Mouse (Mus musculus) forebrain, embryonic 10.5 days (tissue): Measurements from ENCODE around the gene Adcy3. TPM values are rescaled to one million over a fixed set of nuclear protein-coding genes. Genes with fewer than 3 reads are reported as not detected.
A peak's percentile ranks its signal among the peaks of the same experiment; 100 is the strongest.

Experiments used
- DNase-seq: peaks from one replicate; pipeline ENCODE4 v3.0.0-alpha.2; 2017; ENCODE audit warnings: low spot score; ENCODE audit errors: extremely low spot score
- H3K27ac ChIP-seq: fragments of 300-500 bp; sonication (generic); 2 replicates; pipeline ENCODE4 v1.5.1; 2016; ENCODE audit warnings: mild to moderate bottlenecking
- H3K27me3 ChIP-seq: fragments of 300-500 bp; sonication (generic); 2 replicates; pipeline ENCODE4 v1.6.1; 2016; ENCODE audit warnings: mild to moderate bottlenecking; ENCODE audit not compliant: poor library complexity, severe bottlenecking
- H3K36me3 ChIP-seq: fragments of 300-500 bp; sonication (generic); replicated peaks from 2 replicates; pipeline ENCODE4 v1.6.1; 2016; ENCODE audit warnings: mild to moderate bottlenecking, moderate library complexity
- H3K4me1 ChIP-seq: fragments of 300-500 bp; sonication (generic); 2 replicates; pipeline ENCODE4 v1.6.1; 2016
- H3K4me3 ChIP-seq: fragments of 300-500 bp; sonication (generic); 2 replicates; pipeline ENCODE4 v1.5.1; 2016; ENCODE audit warnings: mild to moderate bottlenecking, moderate library complexity
- H3K9me3 ChIP-seq: fragments of 300-500 bp; sonication (generic); 2 replicates; pipeline ENCODE4 v1.6.1; 2016; ENCODE audit warnings: mild to moderate bottlenecking, moderate library complexity
- WGBS: fragments of 180-500 bp; shearing (Covaris S2); methylation state at CpG from one replicate; pipeline ENCODE4 v1.1.7; 2016; 5-methylcytosine and 5-hydroxymethylcytosine counted together
- polyA plus RNA-seq: library from polyadenylated mRNA; unstranded; fragments of >200 nt; fragmentation: Nextera tagmentation; extraction: Ambion mirVana; gene quantifications from 2 replicates; pipeline ENCODE4 v1.2.1, GENCODE M21; 2016

Adcy3 gene
- 4.0 and 4.7 TPM in 2 replicates for polyA plus RNA-seq

- H3K4me1 ChIP-seq: peaks cover 28% of the 10 kb centered on the region
- peaks cover 25% of the 10 kb centered on the region for H3K27me3 ChIP-seq
- peak within 1 kb of the TSS; percentile 88 for H3K27ac ChIP-seq
- peak; percentile 47 for DNase-seq
- 1% methylated on average over 72 of the region's 83 CpGs for WGBS
- peak within 1 kb of the TSS; percentile 77 for H3K4me3 ChIP-seq
- peaks cover 12% of the 10 kb centered on the region for H3K9me3 ChIP-seq
- peaks cover 8% of the 10 kb centered on the region for H3K36me3 ChIP-seq
These were observed at the start of gene Adcy3 for GRCm38 (mm10) chr12:4132941-4133846. Gene Adcy3 (plus strand): TSS chr12:4133103.

GRCm38 (mm10) chr12:4083441-4083840 lies 49.5 kb upstream of the Adcy3 start:
- H3K27ac ChIP-seq: peak overlapping the region; percentile 96
- H3K9me3 ChIP-seq: no peaks in the 10 kb centered on the region
- DNase-seq: no peak
- no peaks in the 10 kb centered on the region for H3K27me3 ChIP-seq
- peak overlapping the region; percentile 66 for H3K4me3 ChIP-seq
- peaks cover 20% of the 10 kb centered on the region for H3K4me1 ChIP-seq
- H3K36me3 ChIP-seq: peaks cover 32% of the 10 kb centered on the region
- WGBS: 76% methylated on average over 8 of the region's 8 CpGs

GRCm38 (mm10) chr12:4107383-4107782 lies 25.5 kb upstream of the Adcy3 start:
- H3K36me3 ChIP-seq: peaks cover 79% of the 10 kb centered on the region
- H3K27ac ChIP-seq: no peak overlapping the region
- no peak overlapping the region for H3K4me3 ChIP-seq
- DNase-seq: peak; percentile 64
- H3K27me3 ChIP-seq: no peaks in the 10 kb centered on the region
- H3K4me1 ChIP-seq: no peaks in the 10 kb centered on the region
- 81% methylated on average over 4 of the region's 4 CpGs for WGBS
- no peaks in the 10 kb centered on the region for H3K9me3 ChIP-seq

GRCm38 (mm10) chr12:4116132-4116531 lies 16.8 kb upstream of the Adcy3 start:
- Histone ChIP-seq H3K27ac (no peak overlapping the region), H3K27me3 (no peaks in the 10 kb centered on the region), H3K9me3 (no peaks in the 10 kb centered on the region), H3K36me3 (peaks cover 8% of the 10 kb centered on the region), H3K4me3 (no peak overlapping the region), H3K4me1 (no peaks in the 10 kb centered on the region)
- 90% methylated on average over 9 of the region's 9 CpGs for WGBS
- DNase-seq: no peak

- H3K4me1 ChIP-seq: no peaks in the 10 kb centered on the region
- H3K27me3 ChIP-seq: no peaks in the 10 kb centered on the region
- H3K4me3 ChIP-seq: no peak overlapping the region
- H3K9me3 ChIP-seq: no peaks in the 10 kb centered on the region
- no peak for DNase-seq
- 91% methylated on average over 3 of the region's 3 CpGs for WGBS
- H3K36me3 ChIP-seq: peaks cover 8% of the 10 kb centered on the region
- no peak overlapping the region for H3K27ac ChIP-seq
These were observed 15.8 kb upstream of the Adcy3 start for GRCm38 (mm10) chr12:4117136-4117535.

- H3K36me3 ChIP-seq: peaks cover 5% of the 10 kb centered on the region
- DNase-seq: no peak
- no peak overlapping the region for H3K4me3 ChIP-seq
- 79% methylated on average over 4 of the region's 4 CpGs for WGBS
- no peaks in the 10 kb centered on the region for H3K4me1 ChIP-seq
- no peak overlapping the region for H3K27ac ChIP-seq
- H3K9me3 ChIP-seq: no peaks in the 10 kb centered on the region
- no peaks in the 10 kb centered on the region for H3K27me3 ChIP-seq
These were observed 15.3 kb upstream of the Adcy3 start for GRCm38 (mm10) chr12:4117579-4117978.

- H3K4me3 ChIP-seq: no peak overlapping the region
- peaks cover 4% of the 10 kb centered on the region for H3K9me3 ChIP-seq
- H3K4me1 ChIP-seq: no peaks in the 10 kb centered on the region
- H3K27me3 ChIP-seq: peaks cover 6% of the 10 kb centered on the region
- H3K36me3 ChIP-seq: no peaks in the 10 kb centered on the region
- WGBS: 88% methylated on average over 7 of the region's 7 CpGs
- 0 out of 2 replicates have a peak overlapping the region, but pooled peaks have one; percentile 35 for H3K27ac ChIP-seq
- DNase-seq: no peak
These were observed 5.6 kb upstream of the Adcy3 start for GRCm38 (mm10) chr12:4127346-4127745.

- peak overlapping the region; percentile 77 for H3K4me3 ChIP-seq
- H3K4me1 ChIP-seq: peaks cover 28% of the 10 kb centered on the region
- 38% methylated on average over 11 of the region's 11 CpGs for WGBS
- H3K27me3 ChIP-seq: peaks cover 25% of the 10 kb centered on the region
- H3K36me3 ChIP-seq: peaks cover 8% of the 10 kb centered on the region
- peak overlapping the region; percentile 88 for H3K27ac ChIP-seq
- peaks cover 12% of the 10 kb centered on the region for H3K9me3 ChIP-seq
- no peak for DNase-seq
These were observed 927 bp downstream of the Adcy3 start for GRCm38 (mm10) chr12:4133847-4134212.

- Histone ChIP-seq H3K36me3 (no peaks in the 10 kb centered on the region; the same call in 1 of the 2 replicates), H3K27ac (no peak overlapping the region), H3K9me3 (no peaks in the 10 kb centered on the region), H3K4me1 (peaks cover 10% of the 10 kb centered on the region), H3K27me3 (no peaks in the 10 kb centered on the region), H3K4me3 (no peak overlapping the region)
- 87% methylated on average over 5 of the region's 5 CpGs for WGBS
- no peak for DNase-seq
These were observed 10.3 kb downstream of the Adcy3 start for GRCm38 (mm10) chr12:4143179-4143578.

GRCm38 (mm10) chr12:4150936-4151335 lies 18.0 kb downstream of the Adcy3 start:
- Histone ChIP-seq H3K27ac (no peak overlapping the region), H3K4me1 (no peaks in the 10 kb centered on the region), H3K4me3 (no peak overlapping the region), H3K27me3 (no peaks in the 10 kb centered on the region), H3K36me3 (no peaks in the 10 kb centered on the region), H3K9me3 (no peaks in the 10 kb centered on the region)
- no peak for DNase-seq
- WGBS: 90% methylated on average over 2 of the region's 2 CpGs

- WGBS: 73% methylated on average over 3 of the region's 3 CpGs
These were observed 19.1 kb downstream of the Adcy3 start for GRCm38 (mm10) chr12:4151969-4152368.

GRCm38 (mm10) chr12:4157466-4157865 lies 24.6 kb downstream of the Adcy3 start:
- DNase-seq: no peak
- no peaks in the 10 kb centered on the region for H3K9me3 ChIP-seq
- H3K27me3 ChIP-seq: no peaks in the 10 kb centered on the region
- H3K36me3 ChIP-seq: no peaks in the 10 kb centered on the region
- H3K4me1 ChIP-seq: peaks cover 21% of the 10 kb centered on the region
- H3K27ac ChIP-seq: no peak overlapping the region
- 90% methylated on average over 2 of the region's 2 CpGs for WGBS
- H3K4me3 ChIP-seq: no peak overlapping the region

More at GRCm38 (mm10) chr12:4151969-4152368, 19.1 kb downstream of the Adcy3 start:
- Histone ChIP-seq H3K4me1 (no peaks in the 10 kb centered on the region), H3K27me3 (no peaks in the 10 kb centered on the region), H3K36me3 (no peaks in the 10 kb centered on the region), H3K9me3 (no peaks in the 10 kb centered on the region), H3K4me3 (no peak overlapping the region), H3K27ac (no peak overlapping the region)
- no peak for DNase-seq

- H3K27me3 ChIP-seq: no peaks in the 10 kb centered on the region
- no peaks in the 10 kb centered on the region for H3K9me3 ChIP-seq
- 84% methylated on average over 3 of the region's 3 CpGs for WGBS
- no peak overlapping the region for H3K4me3 ChIP-seq
- no peak overlapping the region for H3K27ac ChIP-seq
- H3K36me3 ChIP-seq: no peaks in the 10 kb centered on the region
- peaks cover 24% of the 10 kb centered on the region for H3K4me1 ChIP-seq
- no peak for DNase-seq
These were observed 25.3 kb downstream of the Adcy3 start for GRCm38 (mm10) chr12:4158179-4158578.
